Mouse (Mus musculus) layer of hippocampus, postnatal 10 days (tissue): ENCODE data around the gene Alyref. TPM values are rescaled to one million over a fixed set of nuclear protein-coding genes. Genes with fewer than 3 reads are reported as not detected.

ENCODE experiments used
- DNase-seq, 2 experiments: peaks; one replicate each; pipeline ENCODE4 v3.0.0; 2021; ENCODE audit warnings: low spot score in 2 of 2
- microRNA-seq, 2 experiments: library from miRNA; unstranded; fragments of <30 nt; microRNA quantifications; one replicate each; pipeline ENCODE4 v1.2.0; 2021
- total RNA-seq, 2 experiments: library from RNA; stranded (reverse); gene quantifications; 2 replicates each; pipeline ENCODE4 v1.2.3; 2021

The Alyref gene
- total RNA-seq, 2 experiments from 2014 or later: 79.8 to 91.3 TPM

- DNase-seq: no peak
Measured at GRCm38 (mm10) chr11:120548214-120548613, 50.0 kb downstream of the Alyref start.

- no peak for DNase-seq
Measured at GRCm38 (mm10) chr11:120547469-120547868, 50.7 kb downstream of the Alyref start.

GRCm38 (mm10) chr11:120545964-120546363, 52.2 kb downstream of the Alyref start:
- DNase-seq: no peak

GRCm38 (mm10) chr11:120542376-120542775, 55.8 kb downstream of the Alyref start:
- no peak for DNase-seq

Small RNA genes within 50 kb of the gene (microRNA-seq; reads per million reads assigned to microRNA genes)
- gene Mir6936: 0.98 to 2.2 reads per million in 2 experiments

Other genes starting within 250 kb of the Alyref start
- 1,000 to 10,000 TPM; 2,523 to 2,576 TPM for gene Actg1, start 249.8 kb downstream of the Alyref start, total RNA-seq
- not detected for gene Fscn2, start 236.8 kb downstream of the Alyref start, total RNA-seq
- gene Faap100, start 219.6 kb downstream of the Alyref start, total RNA-seq: 10 to 100 TPM; 58.8 to 62.0 TPM
- gene Nploc4, start 160.7 kb downstream of the Alyref start, total RNA-seq: 10 to 100 TPM; 71.2 to 71.4 TPM
- gene Tspan10, start 155.7 kb downstream of the Alyref start, total RNA-seq: 10 to 100 TPM in 1 of 2 experiments, not detected in 1; 12.5 TPM
- gene Pde6g, start 144.9 kb downstream of the Alyref start, total RNA-seq: under 1 TPM; 0.20 to 0.41 TPM
- gene Oxld1, start 140.3 kb downstream of the Alyref start, total RNA-seq: 10 to 100 TPM; 10.4 to 10.5 TPM
- gene Ccdc137, start 140.2 kb downstream of the Alyref start, total RNA-seq: 10 to 100 TPM; 26.5 to 27.8 TPM
- gene Arl16, start 130.8 kb downstream of the Alyref start, total RNA-seq: 10 to 100 TPM; 57.9 to 61.5 TPM
- gene Mrpl12, start 113.8 kb downstream of the Alyref start, total RNA-seq: 10 to 100 TPM; 76.4 to 82.3 TPM
- 10 to 100 TPM; 24.5 to 25.8 TPM for gene Slc25a10, start 106.5 kb downstream of the Alyref start, total RNA-seq
- under 1 TPM in 1 of 2 experiments, not detected in 1; 0.18 TPM for gene Gcgr, start 67.7 kb downstream of the Alyref start, total RNA-seq
- 100 to 1,000 TPM in 1 of 2 experiments, 10 to 100 TPM in 1; 95.4 to 107 TPM for gene Mcrip1, start 48.6 kb downstream of the Alyref start, total RNA-seq
- not detected for gene Ppp1r27, start 47.2 kb downstream of the Alyref start, total RNA-seq
- 100 to 1,000 TPM; 153 to 161 TPM for gene P4hb, start 25.1 kb downstream of the Alyref start, total RNA-seq
- gene Arhgdia, start 16.7 kb downstream of the Alyref start, total RNA-seq: 100 to 1,000 TPM; 344 to 379 TPM
- 100 to 1,000 TPM in 1 of 2 experiments, 10 to 100 TPM in 1; 93.5 to 107 TPM for gene Anapc11, start 56 bp upstream of the Alyref start, total RNA-seq
- 1 to 10 TPM; 2.2 to 2.4 TPM for gene Npb, start 10.1 kb upstream of the Alyref start, total RNA-seq
- gene Pcyt2, start 19.6 kb upstream of the Alyref start, total RNA-seq: 100 to 1,000 TPM; 132 to 145 TPM
- 10 to 100 TPM; 33.5 to 39.7 TPM for gene Sirt7, start 26.9 kb upstream of the Alyref start, total RNA-seq
- 10 to 100 TPM; 79.3 to 86.7 TPM for gene Mafg, start 35.2 kb upstream of the Alyref start, total RNA-seq
- 1 to 10 TPM; 3.5 to 5.3 TPM for gene Pycr1, start 45.4 kb upstream of the Alyref start, total RNA-seq
- gene Myadml2, start 49.8 kb upstream of the Alyref start, total RNA-seq: 1 to 10 TPM; 1.1 to 2.1 TPM
- gene Notum, start 62.8 kb upstream of the Alyref start, total RNA-seq: 1 to 10 TPM; 5.8 to 7.4 TPM
- gene Aspscr1, start 74.6 kb upstream of the Alyref start, total RNA-seq: 10 to 100 TPM; 55.5 to 62.5 TPM
- gene Cenpx, start 115.4 kb upstream of the Alyref start, total RNA-seq: 10 to 100 TPM; 30.1 to 32.0 TPM
- 10 to 100 TPM; 61.1 to 71.1 TPM for gene Lrrc45, start 115.6 kb upstream of the Alyref start, total RNA-seq
- 100 to 1,000 TPM; 247 to 249 TPM for gene Rac3, start 123.1 kb upstream of the Alyref start, total RNA-seq
- 10 to 100 TPM in 1 of 2 experiments, 1 to 10 TPM in 1; 7.8 to 10.2 TPM for gene Dcxr, start 128.9 kb upstream of the Alyref start, total RNA-seq
- 1 to 10 TPM; 2.6 to 2.8 TPM for gene Cbr2, start 133.7 kb upstream of the Alyref start, total RNA-seq
- gene Hmga1b, start 164.4 kb upstream of the Alyref start, total RNA-seq: 10 to 100 TPM; 18.7 to 22.2 TPM
- 10 to 100 TPM; 89.5 to 91.8 TPM for gene Rfng, start 185.8 kb upstream of the Alyref start, total RNA-seq
- gene Gps1, start 185.9 kb upstream of the Alyref start, total RNA-seq: 100 to 1,000 TPM; 136 to 144 TPM
- gene Dus1l, start 198.0 kb upstream of the Alyref start, total RNA-seq: 10 to 100 TPM; 42.3 to 44.5 TPM
- gene Fasn, start 226.2 kb upstream of the Alyref start, total RNA-seq: 100 to 1,000 TPM; 286 to 320 TPM